Mouse (Mus musculus) MEL (cell line): ENCODE measurements around the gene Cd248.

Experiments
- E2F4 ChIP-seq: IDR thresholded peaks from 2 replicates; pipeline ENCODE4 v1.6.1; 2011; ENCODE audit warnings: low read depth, low read length, improper control_type of control experiment, borderline replicate concordance
- KAT2A ChIP-seq: conservative IDR thresholded peaks from 2 replicates; pipeline ENCODE4 v1.6.1; 2012; ENCODE audit warnings: low read depth, low read length, improper control_type of control experiment, inconsistent platforms
- MYC ChIP-seq: IDR thresholded peaks from 2 replicates; pipeline ENCODE4 v1.6.1; 2011; ENCODE audit warnings: low read depth, mild to moderate bottlenecking, low read length, improper control_type of control experiment, moderate library complexity
- NELFE ChIP-seq: IDR thresholded peaks from 2 replicates; pipeline ENCODE4 v1.6.1; 2011; ENCODE audit warnings: low read depth, low read length, improper control_type of control experiment
- POLR2A ChIP-seq, 2 experiments: IDR thresholded peaks; 2 replicates each; pipeline ENCODE4 v1.6.1; 2011 to 2012; ENCODE audit warnings: low read length in 2 of 2, mild to moderate bottlenecking in 2 of 2, control low read depth in 1 of 2, improper control_type of control experiment in 1 of 2, low read depth in 1 of 2, moderate library complexity in 1 of 2; ENCODE audit not compliant: control insufficient read depth in 1 of 2, insufficient read depth in 1 of 2, poor library complexity in 1 of 2

DNA sequence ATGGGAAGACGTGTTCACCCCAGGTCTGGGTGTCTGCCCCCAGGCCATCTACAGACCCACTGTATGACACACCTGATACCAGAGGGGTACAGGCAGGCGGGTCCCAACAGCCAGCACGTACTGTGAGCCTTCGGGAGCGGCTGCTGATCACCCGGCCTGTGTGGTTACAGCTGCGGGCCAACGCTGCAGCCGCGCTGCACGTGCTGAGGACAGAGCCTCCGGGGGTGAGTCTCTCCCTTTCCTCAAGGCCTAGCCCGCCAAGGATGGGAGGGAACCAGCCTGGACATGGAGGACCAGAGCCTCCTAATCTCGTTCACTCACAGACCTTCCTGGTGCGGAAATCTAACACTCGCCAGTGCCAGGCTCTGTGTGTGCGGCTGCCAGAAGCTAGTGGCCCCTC is 16.8 kb upstream of the Cd248 start:
- TF ChIP-seq POLR2A (IDR thresholded peaks at IDR 0.05; ENCODE audit: control insufficient read depth in 1 of 2, insufficient read depth in 1 of 2, low read depth in 1 of 2, low read length in 2 of 2, poor library complexity in 1 of 2) (no peak), E2F4 (no peak), NELFE (no peak), KAT2A (no peak), MYC (no peak)
